Mouse (Mus musculus): ENCODE data around the gene Sema3d.

- TF ChIP-seq CTCF (IDR thresholded peaks at IDR 0.05; ENCODE audit: extremely low read depth, insufficient read depth, insufficient read length, insufficient replicate concordance) = no peak
- TF ChIP-seq POLR2A (IDR thresholded peaks at IDR 0.05; ENCODE audit: low read depth, low read length) = no peak
Observed at GRCm38 (mm10) chr5:12498227-12498928, 115.2 kb downstream of the Sema3d start.
